Mouse (Mus musculus) embryonic facial prominence, embryonic 15.5 days (tissue): ENCODE measurements around the gene Sytl3. TPM values are rescaled to one million over a fixed set of nuclear protein-coding genes. Genes with fewer than 3 reads are reported as not detected.
A peak's percentile ranks its signal among the peaks of the same experiment; 100 is the strongest.

ENCODE experiments used
- ATAC-seq: fragments of 200-750 bp; cut with Nextera tagmentation; 2 replicates; pipeline ENCODE4 v1.8.0; 2017; ENCODE audit warnings: low read depth, moderate TSS enrichment; ENCODE audit not compliant: insufficient number of reproducible peaks, low FRiP score, low TSS enrichment
- H3K27ac ChIP-seq: fragments of 300-500 bp; sonication (generic); replicated peaks from 2 replicates; pipeline ENCODE4 v1.5.1; 2015; ENCODE audit warnings: mild to moderate bottlenecking, inconsistent platforms
- H3K27me3 ChIP-seq: fragments of 300-500 bp; sonication (generic); 2 replicates; pipeline ENCODE4 v1.6.1; 2015; ENCODE audit warnings: inconsistent platforms
- H3K36me3 ChIP-seq: fragments of 300-500 bp; sonication (generic); 2 replicates; pipeline ENCODE4 v1.6.1; 2015; ENCODE audit warnings: mild to moderate bottlenecking, inconsistent platforms
- H3K4me1 ChIP-seq: fragments of 300-500 bp; sonication (generic); 2 replicates; pipeline ENCODE4 v1.6.1; 2015; ENCODE audit warnings: inconsistent platforms
- H3K4me2 ChIP-seq: fragments of 300-500 bp; sonication (generic); replicated peaks from 2 replicates; pipeline ENCODE4 v1.6.1; 2015; ENCODE audit warnings: mild to moderate bottlenecking, inconsistent platforms
- H3K4me3 ChIP-seq: fragments of 300-500 bp; sonication (generic); replicated peaks from 2 replicates; pipeline ENCODE4 v1.5.1; 2015; ENCODE audit warnings: mild to moderate bottlenecking, inconsistent platforms
- H3K9ac ChIP-seq: fragments of 300-500 bp; sonication (generic); 2 replicates; pipeline ENCODE4 v1.6.1; 2015; ENCODE audit warnings: inconsistent platforms
- H3K9me3 ChIP-seq: fragments of 300-500 bp; sonication (generic); replicated peaks from 2 replicates; pipeline ENCODE4 v1.6.1; 2016; ENCODE audit warnings: inconsistent platforms
- WGBS: fragments of 180-500 bp; shearing (Covaris S2); methylation state at CpG from one replicate; pipeline ENCODE4 v1.1.7; 2015; 5-methylcytosine and 5-hydroxymethylcytosine counted together
- polyA plus RNA-seq: library from polyadenylated mRNA; unstranded; fragments of >200 nt; fragmentation: Nextera tagmentation; extraction: Ambion mirVana; gene quantifications from 2 replicates; pipeline ENCODE4 v1.2.1, GENCODE M21; 2015

Sytl3 gene
- polyA plus RNA-seq, 1 experiment from 2014 or later, result 1.3 TPM

GRCm38 (mm10) chr17:6782033-6782526 is 123.2 kb downstream of the Sytl3 start:
- peak overlapping the region; percentile 90 for H3K4me2 ChIP-seq
- H3K9me3 ChIP-seq, result no peaks in the 10 kb centered on the region
- peaks cover 33% of the 10 kb centered on the region for H3K4me1 ChIP-seq
- no peak for ATAC-seq
- H3K9ac ChIP-seq, result peak overlapping the region; percentile 69
- WGBS, result under 1% methylated on average over 21 of the region's 21 CpGs
- no peaks in the 10 kb centered on the region for H3K36me3 ChIP-seq
- peak overlapping the region; percentile 77 for H3K27ac ChIP-seq
- H3K27me3 ChIP-seq, result peaks cover 16% of the 10 kb centered on the region
- peak overlapping the region; percentile 80 for H3K4me3 ChIP-seq

- ATAC-seq, result peak; percentile 78
- peaks cover 33% of the 10 kb centered on the region for H3K4me1 ChIP-seq
- H3K27ac ChIP-seq, result peak within 1 kb of the TSS; percentile 92
- 0% methylated on average over 52 of the region's 52 CpGs for WGBS
- peaks cover 16% of the 10 kb centered on the region for H3K27me3 ChIP-seq
- H3K4me2 ChIP-seq, result peak within 1 kb of the TSS; percentile 90
- H3K36me3 ChIP-seq, result no peaks in the 10 kb centered on the region
- no peaks in the 10 kb centered on the region for H3K9me3 ChIP-seq
- H3K9ac ChIP-seq, result peak within 1 kb of the TSS; percentile 69
- peak within 1 kb of the TSS; percentile 80 for H3K4me3 ChIP-seq
Observed at GRCm38 (mm10) chr17:6782611-6783005, 123.7 kb downstream of the Sytl3 start, which contains the start of gene Ezr. Gene Ezr (minus strand): TSS chr17:6782784.

GRCm38 (mm10) chr17:6783006-6783661 is 124.2 kb downstream of the Sytl3 start:
- ATAC-seq, result peak; percentile 67
- Histone ChIP-seq H3K4me1 (peaks cover 33% of the 10 kb centered on the region), H3K27ac (peak overlapping the region; percentile 92), H3K36me3 (no peaks in the 10 kb centered on the region), H3K4me3 (peak overlapping the region; percentile 80), H3K9me3 (no peaks in the 10 kb centered on the region), H3K27me3 (peaks cover 16% of the 10 kb centered on the region), H3K9ac (peak overlapping the region; percentile 69), H3K4me2 (peak overlapping the region; percentile 90)
- under 1% methylated on average over 53 of the region's 58 CpGs for WGBS

- Histone ChIP-seq H3K27me3 (peaks cover 16% of the 10 kb centered on the region), H3K27ac (no peak overlapping the region), H3K36me3 (no peaks in the 10 kb centered on the region), H3K9me3 (no peaks in the 10 kb centered on the region), H3K4me1 (peaks cover 28% of the 10 kb centered on the region), H3K4me3 (peak overlapping the region; percentile 80), H3K4me2 (peak overlapping the region; percentile 90), H3K9ac (no peak overlapping the region; the same call in 1 of the 2 replicates)
- ATAC-seq, result no peak
- WGBS, result 24% methylated on average over 10 of the region's 10 CpGs
Observed at GRCm38 (mm10) chr17:6783756-6784357, 125.0 kb downstream of the Sytl3 start.

- H3K9me3 ChIP-seq, result no peaks in the 10 kb centered on the region
- no peaks in the 10 kb centered on the region for H3K27me3 ChIP-seq
- no peak overlapping the region for H3K27ac ChIP-seq
- H3K4me3 ChIP-seq, result no peak overlapping the region
- no peak overlapping the region for H3K4me2 ChIP-seq
- no peak for ATAC-seq
- no peak overlapping the region for H3K9ac ChIP-seq
- no peaks in the 10 kb centered on the region for H3K36me3 ChIP-seq
- 85% methylated on average over 4 of the region's 4 CpGs for WGBS
- H3K4me1 ChIP-seq, result peaks cover 7% of the 10 kb centered on the region
Observed at GRCm38 (mm10) chr17:6787241-6787640, 128.3 kb downstream of the Sytl3 start.

Other genes starting within 250 kb of the Sytl3 start
- 467 and 526 TPM in 2 replicates for gene Dynlt1b, start 229.0 kb upstream of the Sytl3 start, polyA plus RNA-seq
- gene Dynlt1c, start 57.4 kb upstream of the Sytl3 start, polyA plus RNA-seq, result 38.8 and 46.3 TPM in 2 replicates
- gene Dynlt1f, start 3.2 kb upstream of the Sytl3 start, polyA plus RNA-seq, result 203 and 241 TPM in 2 replicates
- 80.3 and 96.0 TPM in 2 replicates for gene Ezr, start 123.7 kb downstream of the Sytl3 start, polyA plus RNA-seq